Mouse (Mus musculus) G1E (cell line): ENCODE data around the gene Vmn2r116. TPM values are rescaled to one million over a fixed set of nuclear protein-coding genes. Genes with fewer than 3 reads are reported as not detected.
"Not testable (repeated sequence)": the region's sequence is repeated elsewhere in the genome, so short reads cannot be mapped to it uniquely, and the experiment has no call there.

Experiments
- ATAC-seq: 2 replicates; pipeline ENCODE4 v1.8.0; 2016; ENCODE audit warnings: mild to moderate bottlenecking; ENCODE audit not compliant: insufficient number of reproducible peaks, poor library complexity, low FRiP score, severe bottlenecking; ENCODE audit errors: extremely low read depth
- DNase-seq: peaks from one replicate; pipeline ENCODE4 v3.0.0; 2012; ENCODE audit warnings: low spot score
- H3K27me3 ChIP-seq: 2 replicates; pipeline ENCODE4 v1.6.1; 2012; ENCODE audit warnings: mild to moderate bottlenecking, low read length, inconsistent platforms; ENCODE audit not compliant: insufficient read depth
- H3K36me3 ChIP-seq: replicated peaks from 2 replicates; pipeline ENCODE3; 2012; ENCODE audit warnings: mild to moderate bottlenecking, inconsistent platforms
- H3K4me1 ChIP-seq: 2 replicates; pipeline ENCODE4 v1.6.1; 2012; ENCODE audit warnings: low read depth, low read length, inconsistent platforms, mixed read lengths; ENCODE audit not compliant: insufficient read depth
- H3K4me3 ChIP-seq: 2 replicates; pipeline ENCODE4 v1.5.1; 2012; ENCODE audit warnings: low read depth, mild to moderate bottlenecking, inconsistent platforms, low read length, moderate library complexity, mixed read lengths
- H3K9me3 ChIP-seq: replicated peaks from 2 replicates; pipeline ENCODE4 v1.6.1; 2012; ENCODE audit warnings: inconsistent platforms
- CTCF ChIP-seq: IDR thresholded peaks from 2 replicates; pipeline ENCODE4 v1.5.1; 2012; ENCODE audit warnings: low read depth, low read length, inconsistent platforms, mixed read lengths
- GATA1 ChIP-seq: IDR thresholded peaks from 2 replicates; pipeline ENCODE4 v1.6.1; 2012; ENCODE audit warnings: borderline replicate concordance, low read length, inconsistent platforms, mixed read lengths
- GATA2 ChIP-seq: IDR thresholded peaks from 2 replicates; pipeline ENCODE4 v1.6.1; 2012; ENCODE audit warnings: low read depth, low read length, inconsistent platforms, borderline replicate concordance
- POLR2AphosphoS5 ChIP-seq: IDR thresholded peaks from 2 replicates; pipeline ENCODE4 v1.6.1; 2012; ENCODE audit warnings: low read depth, low read length, inconsistent platforms; ENCODE audit not compliant: insufficient replicate concordance
- TAL1 ChIP-seq: conservative IDR thresholded peaks from 2 replicates; pipeline ENCODE4 v1.6.1; 2012; ENCODE audit warnings: low read depth, low read length, inconsistent platforms, mixed read lengths
- polyA plus RNA-seq: library from polyadenylated mRNA; stranded (reverse); fragments of >175 nt; gene quantifications from 2 replicates; pipeline ENCODE4 v1.2.3, GENCODE M21; 2012
- total RNA-seq, 2 experiments: library from RNA; stranded (forward) in 1 of 2; stranded (reverse) in 1 of 2; fragments of 200-1000 nt in 1 of 2; fragments of >200 nt in 1 of 2; fragmentation: Nextera tagmentation in 1 of 2; gene quantifications; 2 replicates each; pipeline ENCODE4 v1.2.3; 2014 to 2017

The Vmn2r116 gene
- total RNA-seq (2014; fragmentation: Nextera tagmentation) (not detected in 2 replicates), total RNA-seq (2017) (0.06 and 0.16 TPM in 2 replicates), polyA plus RNA-seq (not detected in 2 replicates)

DNA sequence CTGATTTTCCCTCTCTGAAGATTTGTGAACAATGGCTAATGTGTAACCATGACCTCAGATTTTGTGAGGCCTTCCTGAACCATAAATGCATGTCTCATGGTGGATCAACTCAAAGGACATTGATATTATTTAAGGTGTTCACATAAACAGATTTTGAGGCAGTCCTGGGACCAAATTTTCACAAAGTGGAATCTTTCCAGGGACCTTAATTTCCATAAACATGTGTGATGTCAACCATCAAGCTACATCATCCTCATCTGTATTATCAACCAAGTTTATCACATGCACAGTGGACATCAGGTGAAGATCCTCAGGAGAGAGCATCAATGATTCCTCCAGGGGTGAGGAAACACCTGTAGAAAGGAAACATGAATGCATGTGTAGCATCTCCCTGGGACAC lies at the start of gene Vmn2r116:
Gene Vmn2r116, plus strand, starts transcription at position 301 of the 400 bp plus-strand sequence.
- H3K4me3 ChIP-seq, H3K4me1 ChIP-seq, H3K27me3 ChIP-seq, H3K36me3 ChIP-seq, DNase-seq, ATAC-seq, H3K9me3 ChIP-seq: not testable (repeated sequence)

DNA sequence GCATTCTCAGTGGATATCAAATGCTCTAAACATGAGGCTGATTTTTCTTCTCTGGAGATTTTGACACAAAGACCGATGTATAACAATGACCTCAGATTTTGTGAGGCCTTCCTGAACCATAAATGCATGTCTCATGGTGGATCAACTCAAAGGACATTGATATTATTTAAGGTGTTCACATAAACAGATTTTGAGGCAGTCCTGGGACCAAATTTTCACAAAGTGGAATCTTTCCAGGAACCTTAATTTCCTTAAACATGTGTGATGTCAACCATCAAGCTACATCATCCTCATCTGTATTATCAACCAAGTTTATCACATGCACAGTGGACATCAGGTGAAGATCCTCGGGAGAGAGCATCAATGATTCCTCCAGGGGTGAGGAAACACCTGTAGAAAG lies 41.0 kb upstream of the Vmn2r116 start, which contains the start of gene Vmn2r115:
Gene Vmn2r115, plus strand, starts transcription at position 301 of the 400 bp plus-strand sequence.
- ATAC-seq, H3K9me3 ChIP-seq, H3K4me3 ChIP-seq, H3K4me1 ChIP-seq, DNase-seq, H3K36me3 ChIP-seq, H3K27me3 ChIP-seq: not testable (repeated sequence)

DNA sequence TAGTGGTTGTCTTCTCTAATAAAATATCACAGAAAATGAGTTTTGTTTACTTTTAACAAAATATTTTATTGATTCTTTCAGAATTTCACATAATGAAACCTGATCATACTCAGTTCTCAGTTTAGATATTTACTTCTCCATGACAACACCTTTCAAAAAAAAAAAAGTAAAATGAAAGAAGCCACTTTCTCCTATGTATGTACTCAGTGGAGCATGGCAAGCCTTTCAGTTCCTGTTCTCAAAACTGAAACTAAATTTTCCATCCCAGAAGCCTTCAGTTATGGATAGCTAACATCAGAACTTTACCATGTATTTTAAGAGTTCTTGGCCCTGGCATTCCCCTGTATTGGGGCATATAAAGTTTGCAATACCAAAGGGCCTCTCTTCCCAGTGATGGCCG lies 32.8 kb upstream of the Vmn2r116 start:
- H3K36me3 ChIP-seq = no peaks in the 10 kb centered on the region
- H3K4me1 ChIP-seq = no peaks in the 10 kb centered on the region
- TF ChIP-seq GATA2 = no peak
- no peak for TF ChIP-seq POLR2AphosphoS5
- TF ChIP-seq TAL1 = no peak
- no peak for TF ChIP-seq GATA1
- TF ChIP-seq CTCF = no peak
- H3K9me3 ChIP-seq = no peaks in the 10 kb centered on the region
- ATAC-seq = no peak
- no peaks in the 10 kb centered on the region for H3K27me3 ChIP-seq
- H3K4me3 ChIP-seq = no peak overlapping the region
- no peak for DNase-seq

DNA sequence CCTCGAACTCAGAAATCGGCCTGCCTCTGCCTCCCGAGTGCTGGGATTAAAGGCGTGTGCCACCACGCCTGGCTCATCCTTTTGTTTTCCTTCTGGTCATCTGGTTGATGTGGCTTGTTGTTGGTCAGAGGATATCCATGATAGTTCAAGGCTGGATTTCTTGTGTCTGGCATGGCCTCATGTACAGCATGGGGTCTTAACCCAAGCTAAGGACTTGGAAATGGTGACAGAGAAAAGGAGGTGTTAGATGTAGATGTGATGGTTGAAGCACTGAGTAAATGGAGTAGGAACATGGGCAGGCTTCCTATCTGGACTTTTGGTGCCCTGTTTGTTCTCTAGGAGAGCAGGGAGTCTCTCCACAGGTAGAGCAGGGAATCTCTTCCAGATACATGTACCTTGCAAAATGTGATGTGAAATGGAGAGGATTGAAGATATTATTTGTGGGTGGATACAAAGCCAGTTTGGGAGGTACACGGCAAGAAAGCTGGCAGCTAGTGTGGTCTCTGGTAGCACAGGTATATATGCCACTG lies 48.8 kb downstream of the Vmn2r116 start:
- no peaks in the 10 kb centered on the region for H3K27me3 ChIP-seq
- no peak overlapping the region for H3K4me3 ChIP-seq
- H3K4me1 ChIP-seq = no peaks in the 10 kb centered on the region
- H3K9me3 ChIP-seq = no peaks in the 10 kb centered on the region
- DNase-seq = no peak
- H3K36me3 ChIP-seq = no peaks in the 10 kb centered on the region
- no peak for ATAC-seq
- no peak for TF ChIP-seq CTCF
- TF ChIP-seq GATA2 = no peak
- TF ChIP-seq TAL1 = no peak
- TF ChIP-seq POLR2AphosphoS5 = no peak
- no peak for TF ChIP-seq GATA1

Other genes starting within 250 kb of the Vmn2r116 start
- 19.5 and 23.6 TPM in 2 replicates for gene Zfp40, start 191.4 kb upstream of the Vmn2r116 start, total RNA-seq (2014; fragmentation: Nextera tagmentation)
- 7.8 and 9.8 TPM in 2 replicates for gene Zfp40, start 191.4 kb upstream of the Vmn2r116 start, total RNA-seq (2017)
- 1.3 and 1.4 TPM in 2 replicates for gene Zfp40, start 191.4 kb upstream of the Vmn2r116 start, polyA plus RNA-seq
- gene Vmn2r114, start 72.1 kb upstream of the Vmn2r116 start, total RNA-seq (2014; fragmentation: Nextera tagmentation) = not detected in 2 replicates
- gene Vmn2r114, start 72.1 kb upstream of the Vmn2r116 start, total RNA-seq (2017) = 0.06 and 0.11 TPM in 2 replicates
- gene Vmn2r114, start 72.1 kb upstream of the Vmn2r116 start, polyA plus RNA-seq = not detected in 2 replicates
- not detected in 2 replicates for gene Vmn2r115, start 40.9 kb upstream of the Vmn2r116 start, total RNA-seq (2014; fragmentation: Nextera tagmentation)
- gene Vmn2r115, start 40.9 kb upstream of the Vmn2r116 start, total RNA-seq (2017) = 0.05 and 0.06 TPM in 2 replicates
- gene Vmn2r115, start 40.9 kb upstream of the Vmn2r116 start, polyA plus RNA-seq = not detected in 2 replicates
- not detected in 2 replicates for gene Vmn2r117, start 95.1 kb downstream of the Vmn2r116 start, total RNA-seq (2014; fragmentation: Nextera tagmentation)
- gene Vmn2r117, start 95.1 kb downstream of the Vmn2r116 start, total RNA-seq (2017) = under 0.01 and 0.05 TPM in 2 replicates
- not detected in 2 replicates for gene Vmn2r117, start 95.1 kb downstream of the Vmn2r116 start, polyA plus RNA-seq
- gene Zfp213, start 179.6 kb downstream of the Vmn2r116 start, total RNA-seq (2014; fragmentation: Nextera tagmentation) = 1.4 and 4.4 TPM in 2 replicates
- 4.2 and 5.3 TPM in 2 replicates for gene Zfp213, start 179.6 kb downstream of the Vmn2r116 start, total RNA-seq (2017)
- gene Zfp213, start 179.6 kb downstream of the Vmn2r116 start, polyA plus RNA-seq = 7.3 and 9.2 TPM in 2 replicates
- not detected in 2 replicates for gene Zfp13, start 214.9 kb downstream of the Vmn2r116 start, total RNA-seq (2014; fragmentation: Nextera tagmentation)
- not detected in 2 replicates for gene Zfp13, start 214.9 kb downstream of the Vmn2r116 start, total RNA-seq (2017)
- 0.12 and 0.14 TPM in 2 replicates for gene Zfp13, start 214.9 kb downstream of the Vmn2r116 start, polyA plus RNA-seq
- gene Zscan10, start 216.3 kb downstream of the Vmn2r116 start, total RNA-seq (2014; fragmentation: Nextera tagmentation) = 0.29 and 0.45 TPM in 2 replicates
- 0.12 and 0.44 TPM in 2 replicates for gene Zscan10, start 216.3 kb downstream of the Vmn2r116 start, total RNA-seq (2017)
- gene Zscan10, start 216.3 kb downstream of the Vmn2r116 start, polyA plus RNA-seq = 0.09 and 0.10 TPM in 2 replicates